Mouse (Mus musculus) hindbrain, embryonic 15.5 days (tissue): ENCODE data around the gene Slc9a6. TPM values are rescaled to one million over a fixed set of nuclear protein-coding genes. Genes with fewer than 3 reads are reported as not detected.

Experiments
- ATAC-seq: fragments of 200-750 bp; cut with Nextera tagmentation; 2 replicates; pipeline ENCODE4 v1.8.0; 2017; ENCODE audit warnings: low read depth, moderate number of reproducible peaks, moderate TSS enrichment; ENCODE audit not compliant: low FRiP score
- H3K27ac ChIP-seq: fragments of 300-500 bp; sonication (generic); replicated peaks from 2 replicates; pipeline ENCODE4 v1.5.1; 2015; ENCODE audit warnings: mild to moderate bottlenecking, inconsistent platforms
- H3K27me3 ChIP-seq: fragments of 300-500 bp; sonication (generic); 2 replicates; pipeline ENCODE4 v1.6.1; 2015; ENCODE audit warnings: control low read depth, inconsistent platforms
- H3K36me3 ChIP-seq: fragments of 300-500 bp; sonication (generic); 2 replicates; pipeline ENCODE4 v1.6.1; 2015; ENCODE audit warnings: control low read depth, inconsistent platforms
- H3K4me1 ChIP-seq: fragments of 300-500 bp; sonication (generic); replicated peaks from 2 replicates; pipeline ENCODE4 v1.6.1; 2015; ENCODE audit warnings: control low read depth, inconsistent platforms
- H3K4me2 ChIP-seq: fragments of 300-500 bp; sonication (generic); 2 replicates; pipeline ENCODE4 v1.6.1; 2015; ENCODE audit warnings: moderate library complexity, mild to moderate bottlenecking, inconsistent platforms
- H3K4me3 ChIP-seq: fragments of 300-500 bp; sonication (generic); 2 replicates; pipeline ENCODE4 v1.5.1; 2015; ENCODE audit warnings: mild to moderate bottlenecking, inconsistent platforms
- H3K9ac ChIP-seq: fragments of 300-500 bp; sonication (generic); 2 replicates; pipeline ENCODE4 v1.6.1; 2015; ENCODE audit warnings: inconsistent platforms
- H3K9me3 ChIP-seq: fragments of 300-500 bp; sonication (generic); 2 replicates; pipeline ENCODE4 v1.6.1; 2016; ENCODE audit warnings: control low read depth, inconsistent platforms
- WGBS: fragments of 180-500 bp; shearing (Covaris S2); methylation state at CpG from one replicate; pipeline ENCODE4 v1.1.7; 2015; 5-methylcytosine and 5-hydroxymethylcytosine counted together
- polyA plus RNA-seq: library from polyadenylated mRNA; unstranded; fragments of >200 nt; fragmentation: Nextera tagmentation; extraction: Ambion mirVana; gene quantifications from 2 replicates; pipeline ENCODE4 v1.2.1, GENCODE M21; 2015

The Slc9a6 gene
- polyA plus RNA-seq, 1 experiment from 2014 or later = 67.9 TPM

- H3K36me3 ChIP-seq = 0 out of 2 replicates have a peak, but pooled peaks cover 6% of the 10 kb centered on the region
- no peaks in the 10 kb centered on the region for H3K4me1 ChIP-seq
- H3K27ac ChIP-seq = no peak overlapping the region
- no peaks in the 10 kb centered on the region for H3K9me3 ChIP-seq
- WGBS = 13% methylated on average over 1 of the region's 1 CpGs
- no peaks in the 10 kb centered on the region for H3K27me3 ChIP-seq
- no peak for ATAC-seq
- no peak overlapping the region for H3K4me2 ChIP-seq
- H3K4me3 ChIP-seq = no peak overlapping the region
- H3K9ac ChIP-seq = no peak overlapping the region
Observed at GRCm38 (mm10) chrX:56640066-56640465, 30.5 kb downstream of the Slc9a6 start.

- Histone ChIP-seq H3K9me3 (no peaks in the 10 kb centered on the region), H3K27ac (no peak overlapping the region), H3K4me1 (no peaks in the 10 kb centered on the region), H3K4me2 (no peak overlapping the region), H3K9ac (no peak overlapping the region), H3K4me3 (no peak overlapping the region), H3K27me3 (no peaks in the 10 kb centered on the region), H3K36me3 (0 out of 2 replicates have a peak, but pooled peaks cover 2% of the 10 kb centered on the region)
- 49% methylated on average over 7 of the region's 7 CpGs for WGBS
- 0 out of 2 replicates have a peak, but pooled peaks have one; percentile 48 for ATAC-seq
Observed at GRCm38 (mm10) chrX:56649549-56650354, 40.2 kb downstream of the Slc9a6 start.

GRCm38 (mm10) chrX:56650355-56650652 is 40.7 kb downstream of the Slc9a6 start:
- Histone ChIP-seq H3K4me2 (no peak overlapping the region), H3K27me3 (no peaks in the 10 kb centered on the region), H3K27ac (no peak overlapping the region), H3K4me1 (no peaks in the 10 kb centered on the region), H3K36me3 (0 out of 2 replicates have a peak, but pooled peaks cover 3% of the 10 kb centered on the region), H3K4me3 (no peak overlapping the region), H3K9ac (no peak overlapping the region), H3K9me3 (no peaks in the 10 kb centered on the region)
- 76% methylated on average over 2 of the region's 2 CpGs for WGBS
- no peak for ATAC-seq

GRCm38 (mm10) chrX:56650885-56651284 is 41.3 kb downstream of the Slc9a6 start:
- no peaks in the 10 kb centered on the region for H3K27me3 ChIP-seq
- H3K36me3 ChIP-seq = 0 out of 2 replicates have a peak, but pooled peaks cover 3% of the 10 kb centered on the region
- H3K9me3 ChIP-seq = no peaks in the 10 kb centered on the region
- no peaks in the 10 kb centered on the region for H3K4me1 ChIP-seq
- no peak overlapping the region for H3K4me2 ChIP-seq
- H3K9ac ChIP-seq = no peak overlapping the region
- H3K4me3 ChIP-seq = no peak overlapping the region
- WGBS = 74% methylated on average over 6 of the region's 6 CpGs
- no peak overlapping the region for H3K27ac ChIP-seq
- no peak for ATAC-seq

- Histone ChIP-seq H3K9ac (no peak overlapping the region), H3K4me1 (no peaks in the 10 kb centered on the region), H3K9me3 (no peaks in the 10 kb centered on the region), H3K4me3 (no peak overlapping the region), H3K27ac (no peak overlapping the region), H3K4me2 (no peak overlapping the region), H3K36me3 (0 out of 2 replicates have a peak, but pooled peaks cover 3% of the 10 kb centered on the region), H3K27me3 (no peaks in the 10 kb centered on the region)
- ATAC-seq = no peak
- 61% methylated on average over 7 of the region's 7 CpGs for WGBS
Observed at GRCm38 (mm10) chrX:56651738-56652137, 42.2 kb downstream of the Slc9a6 start.

- WGBS = 70% methylated on average over 2 of the region's 2 CpGs
- no peak for ATAC-seq
- H3K9me3 ChIP-seq = no peaks in the 10 kb centered on the region
Observed at GRCm38 (mm10) chrX:56655686-56656085, 46.1 kb downstream of the Slc9a6 start.

GRCm38 (mm10) chrX:56659286-56659685 is 49.7 kb downstream of the Slc9a6 start:
- WGBS = 43% methylated on average over 2 of the region's 2 CpGs
- Histone ChIP-seq H3K27ac (no peak overlapping the region), H3K27me3 (no peaks in the 10 kb centered on the region), H3K9ac (no peak overlapping the region), H3K9me3 (no peaks in the 10 kb centered on the region), H3K4me2 (no peak overlapping the region), H3K4me3 (no peak overlapping the region), H3K4me1 (no peaks in the 10 kb centered on the region), H3K36me3 (0 out of 2 replicates have a peak, but pooled peaks cover 5% of the 10 kb centered on the region)
- ATAC-seq = no peak

More at GRCm38 (mm10) chrX:56655686-56656085, 46.1 kb downstream of the Slc9a6 start:
- Histone ChIP-seq H3K4me2 (no peak overlapping the region), H3K27me3 (no peaks in the 10 kb centered on the region), H3K36me3 (0 out of 2 replicates have a peak, but pooled peaks cover 5% of the 10 kb centered on the region), H3K4me3 (no peak overlapping the region), H3K9ac (no peak overlapping the region), H3K27ac (no peak overlapping the region), H3K4me1 (no peaks in the 10 kb centered on the region)

- Histone ChIP-seq H3K4me3 (no peak overlapping the region), H3K9ac (no peak overlapping the region), H3K4me1 (no peaks in the 10 kb centered on the region), H3K9me3 (no peaks in the 10 kb centered on the region), H3K27ac (no peak overlapping the region), H3K36me3 (0 out of 2 replicates have a peak, but pooled peaks cover 3% of the 10 kb centered on the region), H3K4me2 (no peak overlapping the region), H3K27me3 (no peaks in the 10 kb centered on the region)
- 80% methylated on average over 12 of the region's 12 CpGs for WGBS
- no peak for ATAC-seq
Observed at GRCm38 (mm10) chrX:56661143-56661542, 51.6 kb downstream of the Slc9a6 start.

GRCm38 (mm10) chrX:56662316-56662715 is 52.8 kb downstream of the Slc9a6 start:
- no peak for ATAC-seq
- Histone ChIP-seq H3K27ac (no peak overlapping the region), H3K4me3 (no peak overlapping the region), H3K4me2 (no peak overlapping the region), H3K9me3 (no peaks in the 10 kb centered on the region), H3K4me1 (no peaks in the 10 kb centered on the region), H3K36me3 (no peaks in the 10 kb centered on the region), H3K27me3 (no peaks in the 10 kb centered on the region), H3K9ac (no peak overlapping the region)
- WGBS = 78% methylated on average over 6 of the region's 6 CpGs

- Histone ChIP-seq H3K4me2 (no peak overlapping the region), H3K9ac (no peak overlapping the region), H3K27me3 (no peaks in the 10 kb centered on the region), H3K4me3 (no peak overlapping the region), H3K36me3 (no peaks in the 10 kb centered on the region), H3K27ac (no peak overlapping the region), H3K4me1 (no peaks in the 10 kb centered on the region), H3K9me3 (no peaks in the 10 kb centered on the region)
- ATAC-seq = no peak
- 66% methylated on average over 4 of the region's 4 CpGs for WGBS
Observed at GRCm38 (mm10) chrX:56663377-56663776, 53.8 kb downstream of the Slc9a6 start.

- Histone ChIP-seq H3K27ac (no peak overlapping the region), H3K27me3 (no peaks in the 10 kb centered on the region), H3K36me3 (no peaks in the 10 kb centered on the region), H3K4me3 (no peak overlapping the region), H3K9ac (no peak overlapping the region), H3K9me3 (no peaks in the 10 kb centered on the region), H3K4me1 (no peaks in the 10 kb centered on the region), H3K4me2 (no peak overlapping the region)
- 81% methylated on average over 8 of the region's 8 CpGs for WGBS
- ATAC-seq = no peak
Observed at GRCm38 (mm10) chrX:56665226-56665973, 55.8 kb downstream of the Slc9a6 start.

- H3K9me3 ChIP-seq = no peaks in the 10 kb centered on the region
- WGBS = 79% methylated on average over 6 of the region's 6 CpGs
- H3K36me3 ChIP-seq = no peaks in the 10 kb centered on the region
- ATAC-seq = no peak
- no peak overlapping the region for H3K4me3 ChIP-seq
- no peak overlapping the region for H3K9ac ChIP-seq
- H3K27ac ChIP-seq = no peak overlapping the region
- H3K27me3 ChIP-seq = no peaks in the 10 kb centered on the region
- H3K4me1 ChIP-seq = no peaks in the 10 kb centered on the region
- no peak overlapping the region for H3K4me2 ChIP-seq
Observed at GRCm38 (mm10) chrX:56667296-56667695, 57.7 kb downstream of the Slc9a6 start.
